ENCODE assay signal across 11 mouse cellular contexts in the genomic region with DNA sequence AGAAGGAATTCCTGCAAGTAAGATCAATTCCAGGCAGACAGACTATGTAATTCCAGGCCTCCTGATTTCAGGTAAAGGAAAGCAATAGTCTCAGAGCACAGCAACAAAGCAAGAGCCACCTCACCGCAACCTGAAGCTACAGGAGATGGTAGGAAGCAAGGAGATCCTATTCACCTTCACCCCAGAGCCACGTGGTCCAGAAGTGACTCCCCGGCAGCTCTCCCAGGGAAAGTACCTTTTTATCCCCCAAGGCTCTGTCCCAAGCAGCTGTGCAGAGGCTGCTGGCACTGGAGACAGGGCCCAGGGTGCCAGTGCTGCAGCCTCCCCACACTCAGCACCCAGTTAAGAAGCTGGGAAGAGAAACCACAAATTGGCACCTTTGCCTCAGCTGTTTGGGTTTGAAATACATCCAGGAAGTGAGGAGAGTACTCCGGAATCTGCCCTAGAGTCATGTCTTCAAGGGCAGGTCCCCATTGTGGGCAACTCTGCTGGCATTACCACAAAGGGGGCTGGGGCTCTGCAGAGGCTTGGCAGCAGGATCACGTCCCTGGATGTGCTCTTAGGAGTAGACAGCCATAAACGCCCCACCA. TPM values are rescaled to one million over a fixed set of nuclear protein-coding genes. Genes with fewer than 3 reads are reported as not detected.
DNase-seq lines count a peak whose midpoint lies in the region; ATAC-seq and TF ChIP-seq lines count a peak whose summit lies in the region.
"Had no signal": no experiment of that assay in that cellular context is flagged by ENCODE, and none has a peak within 500 bp of the region (broad histone marks: within the 10 kb centered on the region; RNA-seq: fewer than 3 reads in every experiment).

No protein-coding gene starts in this region.

- ATAC-seq in inflammation-experienced regulatory T-cells, adult 6 months: peak; percentile 27

- 0 out of 2 replicates have a peak, but pooled peaks cover 7% of the 10 kb centered on the region for H3K27me3 ChIP-seq in embryonic facial prominence, embryonic 10.5 days (replicated peaks; ENCODE audit: low read depth, poor library complexity, severe bottlenecking)

- H3K27ac ChIP-seq in left cerebral cortex, adult 2 months: 0 out of 2 replicates have a peak overlapping the region, but pooled peaks have one; percentile 28
- H3K27ac ChIP-seq in embryonic facial prominence, embryonic 10.5 days (replicated peaks): peak overlapping the region; percentile 62; the same call in 1 of the 2 replicates

- H3K9me3 ChIP-seq in embryonic facial prominence, embryonic 10.5 days: no peaks in the 10 kb centered on the region
- H3K9me3 ChIP-seq: megakaryocyte, embryonic 14.5 days had no signal

- DNase-seq in left cerebral cortex, adult 2 months (ENCODE audit: extremely low spot score in 1 of 2, low spot score in 2 of 2): no peak
- DNase-seq in left cerebral cortex, postnatal 36 days (ENCODE audit: low spot score in 2 of 2): no peak
- no peak for DNase-seq in embryonic facial prominence, embryonic 10.5 days (ENCODE audit: low spot score)
- DNase-seq in thymus, postnatal 25 days: peak; percentile 60
- no peak for DNase-seq in layer of hippocampus, postnatal 10 days (ENCODE audit: low spot score in 2 of 2)
- DNase-seq in urinary bladder, postnatal 25 days (ENCODE audit: low spot score): no peak
- DNase-seq: cerebellum, adult 11-12 months; kidney, adult 8-10 months; liver had no signal

- no peak overlapping the region for H3K4me3 ChIP-seq in left cerebral cortex, adult 2 months
- H3K4me3 ChIP-seq in embryonic facial prominence, embryonic 10.5 days: no peak overlapping the region
- H3K4me3 ChIP-seq: megakaryocyte, embryonic 14.5 days had no signal

- TF ChIP-seq CTCF in left cerebral cortex, adult 2 months (IDR thresholded peaks at IDR 0.05): no peak

- intact Hi-C loops in left cerebral cortex, adult 2 months (cut with DNase I): loop anchor here (5.0 kb wide), 1 partner anchor 51 kb away; no protein-coding TSS in a partner anchor
- intact Hi-C loops in left cerebral cortex, postnatal 36 days (cut with DNase I): no loop called here

- H3K36me3 ChIP-seq in embryonic facial prominence, embryonic 10.5 days (replicated peaks): peaks cover 7% of the 10 kb centered on the region

- 65% methylated on average over 6 of the region's 6 CpGs for WGBS in embryonic facial prominence, embryonic 10.5 days

- H3K4me1 ChIP-seq in embryonic facial prominence, embryonic 10.5 days: peaks cover 84% of the 10 kb centered on the region

RNA-seq across cellular contexts. Expression of a gene that starts 53.6 kb away (rescaled TPM):
- 10 to 100 TPM; 26.0 to 27.3 TPM for total RNA-seq in left cerebral cortex, adult 2 months (2021)
- 10 to 100 TPM; 27.2 to 27.7 TPM for total RNA-seq in left cerebral cortex, postnatal 36 days (2021)
- polyA plus RNA-seq in embryonic facial prominence, embryonic 10.5 days (2016; fragmentation: Nextera tagmentation; extraction: Ambion mirVana): 11.7 and 11.8 TPM in 2 replicates
- 10 to 100 TPM in 2 of 3 experiments, 1 to 10 TPM in 1; 7.4 to 47.9 (median 44.0) TPM for polyA plus RNA-seq in inflammation-experienced regulatory T-cells, adult 6 months (2017; shearing (Covaris generic))
- total RNA-seq in layer of hippocampus, postnatal 10 days (2021): 10 to 100 TPM; 36.2 to 36.5 TPM
